Mouse (Mus musculus) cerebellum, adult 18-20 months (tissue): ENCODE results near the gene Bbc3.
"Not testable (repeated sequence)": the region's sequence is repeated elsewhere in the genome, so short reads cannot be mapped to it uniquely, and the experiment has no call there.

Source experiments
- DNase-seq, 2 experiments: peaks; one replicate each; pipeline ENCODE4 v3.0.0; 2021

The Bbc3 gene

GRCm38 (mm10) chr7:16308093-16308492, at the start of gene Bbc3:
Bbc3 (plus strand) TSS chr7:16308393.
- not testable (repeated sequence) for DNase-seq

GRCm38 (mm10) chr7:16259110-16259590, 49.0 kb upstream of the Bbc3 start, which contains the start of gene C5ar1:
C5ar1 (minus strand) TSS chr7:16259540.
- no peak for DNase-seq

DNA sequence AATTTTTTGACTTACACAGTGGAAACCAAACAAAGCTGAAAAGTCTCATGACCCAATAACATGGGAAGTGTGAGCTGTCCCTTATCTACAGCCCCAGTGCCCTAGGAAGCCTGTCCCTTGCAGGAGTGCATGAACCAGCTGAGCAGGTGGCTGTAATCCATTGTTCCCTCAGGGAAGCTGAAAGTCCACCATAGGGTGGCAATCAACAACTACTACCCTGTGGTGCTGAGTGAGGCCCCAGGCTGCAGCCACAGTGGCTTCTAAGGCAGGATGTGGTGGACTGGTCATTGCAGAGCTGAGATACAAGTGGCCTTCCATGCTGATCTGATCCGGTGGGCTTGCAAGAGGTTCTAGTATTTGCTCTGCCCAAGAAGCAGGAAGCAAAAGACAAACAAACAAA, 47.1 kb upstream of the Bbc3 start:
- no peak for DNase-seq

DNA sequence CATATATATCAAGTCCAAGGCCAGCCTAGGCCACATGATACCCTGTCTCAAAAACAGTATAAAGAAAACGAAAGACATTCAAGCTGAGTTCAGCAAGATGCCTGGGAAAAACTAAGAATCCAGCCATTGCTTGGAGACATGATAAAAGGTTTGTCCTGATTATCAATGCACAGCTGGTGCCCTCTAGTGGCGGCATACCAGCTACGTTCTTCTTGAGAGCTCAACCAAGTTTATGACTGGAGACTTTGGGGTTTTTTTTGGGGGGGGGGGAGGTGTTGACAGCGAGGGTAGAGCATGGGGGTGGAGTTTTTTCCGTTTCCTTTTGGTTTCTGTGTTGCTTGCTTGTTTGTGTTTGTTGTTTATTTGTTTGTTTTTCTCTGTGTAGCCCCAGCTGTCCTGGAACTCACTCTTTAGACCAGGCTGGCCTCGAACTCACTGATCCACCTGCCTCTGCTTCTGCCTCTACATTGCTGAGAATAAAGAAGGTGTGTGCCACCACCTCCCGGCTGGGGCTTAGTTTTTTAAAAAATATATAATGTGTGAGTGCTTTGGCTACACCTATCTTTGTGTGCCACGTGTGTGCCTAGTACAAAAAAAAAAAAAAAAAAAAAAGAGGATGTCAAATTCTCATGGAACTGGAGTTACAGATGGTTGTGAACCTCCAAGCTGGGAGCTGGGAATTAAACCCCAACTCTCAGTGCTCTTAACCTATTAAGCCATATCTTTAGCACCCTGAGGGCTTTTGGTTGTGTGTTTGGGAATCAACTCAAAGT, 45.0 kb upstream of the Bbc3 start:
- peak; percentile 81 to 87 for DNase-seq

- DNase-seq, result no peak
Measured at GRCm38 (mm10) chr7:16263843-16264242, 44.4 kb upstream of the Bbc3 start.

GRCm38 (mm10) chr7:16265856-16266255, 42.3 kb upstream of the Bbc3 start:
- no peak for DNase-seq

GRCm38 (mm10) chr7:16266593-16266992, 41.6 kb upstream of the Bbc3 start:
- DNase-seq, result not testable (repeated sequence)

- peak in 1 of 2 experiments; percentile 22 for DNase-seq
Measured at GRCm38 (mm10) chr7:16271139-16271538, 37.1 kb upstream of the Bbc3 start.

DNA sequence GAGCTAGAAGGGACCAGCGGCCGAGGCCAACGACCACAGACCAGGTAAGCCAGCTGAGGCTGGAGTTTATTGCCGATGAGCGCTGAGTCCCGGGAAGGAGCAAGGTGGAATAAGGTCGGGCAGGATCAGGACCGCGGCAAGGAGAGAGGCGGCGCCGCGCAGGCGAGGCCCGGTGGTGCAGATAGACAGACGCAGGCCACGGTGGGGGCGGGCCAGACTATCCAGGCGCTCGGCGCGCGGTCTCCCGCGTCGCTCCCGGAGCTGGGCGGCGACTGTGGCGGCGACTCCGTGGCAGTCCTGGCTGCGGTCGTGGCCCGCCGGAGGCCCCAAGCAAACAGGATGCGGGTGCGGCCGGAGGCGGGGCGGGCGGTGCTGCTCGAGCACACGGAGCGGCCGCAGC, 35.5 kb upstream of the Bbc3 start:
- DNase-seq, result peak; percentile 85 to 86

DNA sequence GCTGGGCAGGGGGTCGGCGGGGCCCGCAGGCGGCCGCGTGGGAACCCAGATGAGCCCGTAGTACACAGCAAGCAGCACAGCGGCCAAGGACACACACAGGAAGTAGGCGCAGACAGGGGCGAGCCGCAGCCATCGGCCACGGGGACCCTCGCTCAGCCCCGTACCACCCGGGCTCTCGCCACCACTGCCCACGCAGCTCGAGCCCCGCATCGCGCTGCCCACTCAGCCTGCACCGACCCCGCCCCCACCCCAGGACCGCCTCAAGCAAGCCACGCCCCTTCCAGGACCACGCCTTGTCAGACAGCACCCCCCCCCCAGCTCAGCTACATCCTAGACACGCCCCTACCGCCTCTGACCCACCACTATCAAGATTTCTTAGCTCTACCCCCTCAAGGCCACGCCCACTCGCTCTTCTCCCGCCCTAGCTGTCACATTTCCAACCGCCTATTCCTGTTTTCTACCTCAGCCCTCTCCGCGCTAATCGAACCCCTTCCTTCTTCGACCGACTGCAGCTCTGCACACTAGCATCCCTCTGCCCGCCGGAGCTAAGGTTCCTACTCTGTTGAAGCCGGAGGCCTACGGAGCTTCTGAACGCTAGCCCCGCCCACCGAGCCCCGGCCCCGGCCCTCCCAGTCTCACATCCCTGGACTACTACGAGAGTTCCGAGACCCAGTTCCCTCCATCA, 35.0 kb upstream of the Bbc3 start, which contains the start of gene Inafm1:
Gene Inafm1, minus strand, starts transcription at position 537 of the 685 bp plus-strand sequence.
- peak; percentile 86 to 91 for DNase-seq

- DNase-seq, result peak in 1 of 2 experiments; percentile 83
Measured at GRCm38 (mm10) chr7:16273766-16274140, 34.4 kb upstream of the Bbc3 start.

DNA sequence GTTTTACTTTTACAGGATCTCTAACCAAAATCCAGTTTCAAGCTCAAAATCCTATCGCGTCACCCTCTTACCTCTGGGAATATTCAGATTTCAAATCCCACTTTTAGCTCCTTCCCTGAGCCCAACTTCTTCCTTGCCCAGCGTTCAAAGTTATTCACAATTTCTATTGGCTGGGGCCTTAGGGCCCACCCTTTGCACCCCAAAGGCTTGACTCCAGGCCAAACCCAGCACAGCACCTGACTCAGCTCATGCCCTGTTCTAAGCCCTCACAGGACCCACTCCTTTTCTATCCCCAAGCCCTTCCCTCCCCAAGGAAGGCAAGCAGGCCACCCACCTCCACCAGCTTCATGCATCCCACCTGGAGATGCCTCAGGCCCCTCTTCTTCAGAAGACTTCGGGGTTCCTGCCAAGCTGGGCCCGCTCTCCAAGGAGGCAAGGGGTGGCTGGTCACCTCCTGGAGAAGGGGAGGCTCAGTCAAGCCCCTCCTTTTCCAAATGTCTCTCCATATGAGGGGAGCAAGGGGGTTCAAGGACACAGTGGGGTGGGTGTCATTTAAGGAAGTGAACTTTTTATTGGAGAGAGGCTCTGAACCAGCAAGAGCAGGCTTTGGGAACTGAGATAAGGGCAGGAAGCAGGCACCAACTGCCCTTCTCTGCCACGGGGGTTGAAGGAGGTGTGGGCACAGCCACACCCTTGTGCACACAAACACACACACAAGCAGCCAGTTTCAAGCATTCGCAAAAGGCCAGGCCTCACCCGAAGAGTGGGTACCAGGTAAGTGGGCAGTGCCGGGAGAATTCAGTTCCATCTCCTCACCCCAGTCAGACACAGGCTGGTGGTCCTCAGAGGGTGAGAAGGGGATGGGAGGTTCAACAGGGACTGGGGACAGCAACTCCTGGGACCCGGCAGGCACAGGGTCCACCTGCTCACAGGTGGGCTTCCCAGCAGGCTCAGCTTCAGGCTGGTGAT, 33.0 kb upstream of the Bbc3 start:
- no peak for DNase-seq

GRCm38 (mm10) chr7:16280721-16281120, 27.5 kb upstream of the Bbc3 start:
- DNase-seq, result no peak

DNA sequence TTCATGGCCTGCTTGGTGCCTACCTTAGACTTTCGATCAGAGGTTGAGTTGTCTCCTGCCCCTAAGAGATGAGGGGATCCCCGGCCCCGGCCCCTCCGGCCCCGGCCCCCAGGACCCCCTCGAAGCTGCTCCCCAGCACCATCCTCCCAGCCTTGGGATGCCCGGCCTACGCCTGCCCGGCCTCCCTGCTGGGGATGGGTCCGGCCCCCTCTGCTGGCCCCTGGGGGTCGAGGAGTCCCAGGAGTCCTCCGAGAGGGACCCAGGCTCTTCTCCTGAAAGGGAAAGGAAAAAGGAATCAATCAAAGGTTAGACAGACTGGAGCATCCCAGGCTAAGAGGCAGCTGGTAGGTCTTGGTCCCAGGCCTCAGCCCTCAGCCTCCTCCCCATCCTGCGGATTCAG, 25.9 kb upstream of the Bbc3 start:
- DNase-seq, result no peak

DNA sequence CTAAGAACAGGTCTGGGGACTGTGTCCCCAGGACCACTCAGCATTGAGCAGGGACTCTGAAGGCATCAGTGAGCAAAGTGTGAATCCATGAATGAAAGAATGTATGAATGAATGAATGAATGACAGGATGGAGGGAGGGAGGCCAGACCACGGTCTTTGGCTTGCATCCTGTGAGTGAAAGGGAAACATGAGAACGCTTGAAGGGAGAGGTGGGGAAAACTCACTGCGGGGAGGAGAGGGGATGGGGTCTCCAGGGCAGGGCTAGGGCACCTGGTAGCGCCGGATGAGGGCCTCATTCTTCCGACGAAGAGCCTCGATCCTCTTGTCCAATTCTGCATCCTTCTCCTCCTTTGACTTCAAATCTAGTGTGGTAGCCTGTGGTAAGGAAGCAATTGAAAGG, 24.2 kb upstream of the Bbc3 start:
- DNase-seq, result no peak

DNA sequence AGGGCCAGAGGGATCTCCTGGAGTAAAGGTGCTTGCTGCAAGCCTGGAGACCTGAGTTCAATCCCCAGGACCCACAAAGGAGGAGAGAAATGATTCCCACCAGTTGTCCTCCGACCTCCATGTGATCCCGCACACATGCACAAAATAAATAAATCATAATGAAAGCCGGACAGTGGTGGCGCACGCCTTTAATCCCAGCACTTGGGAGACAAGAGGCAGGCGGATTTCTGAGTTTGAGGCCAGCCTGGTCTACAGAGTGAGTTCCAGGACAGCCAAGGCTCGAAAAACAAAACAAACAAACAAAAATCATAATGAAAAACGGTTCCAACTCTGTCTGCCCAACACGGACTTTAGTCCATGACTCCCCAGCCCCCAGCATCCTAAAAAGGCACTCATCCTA, 23.3 kb upstream of the Bbc3 start:
- DNase-seq, result no peak

- peak; percentile 44 to 49 for DNase-seq
Measured at GRCm38 (mm10) chr7:16285450-16286025, 22.7 kb upstream of the Bbc3 start.

- DNase-seq, result peak; percentile 96 to 97
Measured at GRCm38 (mm10) chr7:16286026-16286961, 21.9 kb upstream of the Bbc3 start, which contains the start of gene Ccdc9. Ccdc9 (minus strand) TSS chr7:16286795.

DNA sequence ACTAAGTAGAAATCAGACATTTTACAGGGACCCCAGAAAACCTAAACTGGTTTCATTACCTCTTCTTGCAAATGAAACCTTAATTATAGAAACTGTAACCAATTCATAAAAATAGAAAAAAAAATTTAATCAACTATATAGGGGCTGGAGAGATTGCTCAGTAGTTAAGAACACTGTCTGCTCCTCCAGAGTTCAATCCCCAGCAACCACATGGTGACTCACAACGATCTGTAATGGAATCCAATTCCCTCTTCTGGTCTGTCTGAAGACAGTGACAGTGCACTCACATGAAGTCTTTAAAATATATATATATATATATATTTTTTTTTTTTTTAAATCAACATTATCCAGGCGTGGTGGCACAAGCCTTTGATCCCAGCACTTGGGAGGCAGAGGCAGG, 21.2 kb upstream of the Bbc3 start:
- no peak for DNase-seq

DNA sequence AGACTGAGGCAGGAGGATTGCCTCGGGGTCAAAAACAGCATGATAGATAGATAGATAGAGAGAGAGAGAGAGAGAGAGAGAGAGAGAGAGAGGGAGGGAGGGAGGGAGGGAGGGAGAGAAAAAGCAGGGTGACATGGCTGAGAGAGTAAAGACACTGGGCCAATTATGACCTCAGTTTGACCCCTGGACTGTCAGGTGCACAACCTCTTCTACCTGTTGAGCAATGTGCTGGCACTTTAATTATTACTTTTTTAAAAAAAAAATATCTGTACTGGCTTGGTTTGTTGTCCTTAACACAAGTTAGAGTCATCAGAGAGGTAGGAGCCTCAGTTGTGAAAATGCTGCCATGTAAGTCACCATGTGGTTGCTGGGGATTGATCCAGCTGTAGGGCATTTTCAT, 20.4 kb upstream of the Bbc3 start:
- DNase-seq, result no peak

GRCm38 (mm10) chr7:16294346-16294745, 13.8 kb upstream of the Bbc3 start:
- peak in 1 of 2 experiments; percentile 39 for DNase-seq
